Mouse (Mus musculus) stomach, embryonic 14.5 days (tissue): ENCODE results near the gene Thoc7. TPM values are rescaled to one million over a fixed set of nuclear protein-coding genes. Genes with fewer than 3 reads are reported as not detected.

Experiments
- ATAC-seq: fragments of 200-750 bp; cut with Nextera tagmentation; 2 replicates; pipeline ENCODE4 v1.8.0; 2017; ENCODE audit warnings: low read depth, moderate TSS enrichment; ENCODE audit not compliant: insufficient number of reproducible peaks, insufficient read depth, low FRiP score
- H3K27ac ChIP-seq: fragments of 300-500 bp; sonication (generic); 2 replicates; pipeline ENCODE4 v1.5.1; 2014; ENCODE audit warnings: mild to moderate bottlenecking, low read length, moderate library complexity, mixed read lengths
- H3K27me3 ChIP-seq: fragments of 300-500 bp; sonication (generic); 2 replicates; pipeline ENCODE4 v1.6.1; 2014; ENCODE audit warnings: low read length, control low read depth, mixed read lengths; ENCODE audit not compliant: control insufficient read depth, insufficient read depth
- H3K36me3 ChIP-seq: fragments of 300-500 bp; sonication (generic); 2 replicates; pipeline ENCODE4 v1.6.1; 2014; ENCODE audit warnings: mild to moderate bottlenecking, control low read depth, low read length, moderate library complexity, mixed read lengths; ENCODE audit not compliant: control insufficient read depth, insufficient read depth
- H3K4me1 ChIP-seq: fragments of 300-500 bp; sonication (generic); 2 replicates; pipeline ENCODE4 v1.6.1; 2014; ENCODE audit warnings: low read length, control low read depth, mixed read lengths; ENCODE audit not compliant: control insufficient read depth, insufficient read depth
- H3K4me2 ChIP-seq: fragments of 300-500 bp; sonication (generic); replicated peaks from 2 replicates; pipeline ENCODE4 v1.6.1; 2014; ENCODE audit warnings: low read depth, low read length, control low read depth
- H3K4me3 ChIP-seq: fragments of 300-500 bp; sonication (generic); 2 replicates; pipeline ENCODE4 v1.5.1; 2014; ENCODE audit warnings: low read depth, low read length, control low read depth
- H3K9ac ChIP-seq: fragments of 300-500 bp; sonication (generic); replicated peaks from 2 replicates; pipeline ENCODE4 v1.6.1; 2014; ENCODE audit warnings: low read depth, mild to moderate bottlenecking, control low read depth, low read length, moderate library complexity, mixed read lengths
- H3K9me3 ChIP-seq: fragments of 300-500 bp; sonication (generic); 2 replicates; pipeline ENCODE4 v1.6.1; 2016; ENCODE audit warnings: low read depth, low read length, control low read depth; ENCODE audit not compliant: control insufficient read depth
- WGBS: fragments of 180-500 bp; shearing (Covaris S2); extraction: QIAGEN DNeasy Blood & Tissue Kit; methylation state at CpG from one replicate; pipeline ENCODE4 v1.1.7; 2014; 5-methylcytosine and 5-hydroxymethylcytosine counted together
- polyA plus RNA-seq: library from polyadenylated mRNA; unstranded; fragments of >200 nt; fragmentation: Nextera tagmentation; extraction: Ambion mirVana; gene quantifications from 2 replicates; pipeline ENCODE4 v1.2.1, GENCODE M21; 2014

Gene Thoc7
- polyA plus RNA-seq: 193 and 195 TPM in 2 replicates

GRCm38 (mm10) chr14:13961401-13962112, at the start of gene Thoc7, which contains the start of gene Atxn7:
TSS of gene Thoc7 (minus strand) at chr14:13961852.
TSS of gene Atxn7 (plus strand) at chr14:13961440.
- peak; percentile 70 for ATAC-seq
- Histone ChIP-seq H3K9ac (peak within 1 kb of the TSS; percentile 99), H3K9me3 (no peaks in the 10 kb centered on the region), H3K4me2 (peak within 1 kb of the TSS; percentile 59), H3K4me3 (peak within 1 kb of the TSS; percentile 76), H3K27me3 (no peaks in the 10 kb centered on the region), H3K4me1 (peaks cover 9% of the 10 kb centered on the region), H3K27ac (peak within 1 kb of the TSS; percentile 93), H3K36me3 (no peaks in the 10 kb centered on the region)
- 3% methylated on average over 47 of the region's 56 CpGs for WGBS

GRCm38 (mm10) chr14:14009712-14010111, 48.1 kb upstream of the Thoc7 start:
- Histone ChIP-seq H3K36me3 (no peaks in the 10 kb centered on the region), H3K4me1 (peaks cover 7% of the 10 kb centered on the region; the same call in 1 of the 2 replicates), H3K27ac (no peak overlapping the region), H3K9ac (no peak overlapping the region), H3K27me3 (no peaks in the 10 kb centered on the region), H3K4me3 (no peak overlapping the region), H3K4me2 (no peak overlapping the region), H3K9me3 (no peaks in the 10 kb centered on the region)
- no peak for ATAC-seq
- 60% methylated on average over 6 of the region's 6 CpGs for WGBS

- Histone ChIP-seq H3K4me2 (no peak overlapping the region), H3K27me3 (no peaks in the 10 kb centered on the region), H3K9ac (no peak overlapping the region), H3K27ac (no peak overlapping the region), H3K36me3 (no peaks in the 10 kb centered on the region), H3K4me3 (no peak overlapping the region), H3K4me1 (no peaks in the 10 kb centered on the region), H3K9me3 (no peaks in the 10 kb centered on the region)
- WGBS: 94% methylated on average over 7 of the region's 7 CpGs
- ATAC-seq: no peak
These were observed 41.1 kb upstream of the Thoc7 start for GRCm38 (mm10) chr14:14002771-14003170.

GRCm38 (mm10) chr14:13995206-13996097, 33.8 kb upstream of the Thoc7 start:
- Histone ChIP-seq H3K4me3 (no peak overlapping the region), H3K27me3 (no peaks in the 10 kb centered on the region), H3K27ac (no peak overlapping the region), H3K9me3 (no peaks in the 10 kb centered on the region), H3K36me3 (no peaks in the 10 kb centered on the region), H3K4me1 (0 out of 2 replicates have a peak, but pooled peaks cover 3% of the 10 kb centered on the region), H3K4me2 (no peak overlapping the region), H3K9ac (no peak overlapping the region)
- ATAC-seq: 0 out of 2 replicates have a peak, but pooled peaks have one; percentile 49
- WGBS: 46% methylated on average over 9 of the region's 9 CpGs

- Histone ChIP-seq H3K9me3 (no peaks in the 10 kb centered on the region), H3K4me3 (no peak overlapping the region), H3K4me1 (0 out of 2 replicates have a peak, but pooled peaks cover 3% of the 10 kb centered on the region), H3K27ac (no peak overlapping the region), H3K4me2 (no peak overlapping the region), H3K27me3 (no peaks in the 10 kb centered on the region), H3K36me3 (no peaks in the 10 kb centered on the region), H3K9ac (no peak overlapping the region)
- no peak for ATAC-seq
- 82% methylated on average over 3 of the region's 3 CpGs for WGBS
These were observed 29.1 kb upstream of the Thoc7 start for GRCm38 (mm10) chr14:13990741-13991140.

GRCm38 (mm10) chr14:13988397-13988796, 26.7 kb upstream of the Thoc7 start:
- WGBS: 56% methylated on average over 2 of the region's 2 CpGs
- Histone ChIP-seq H3K27ac (no peak overlapping the region), H3K36me3 (no peaks in the 10 kb centered on the region), H3K9ac (no peak overlapping the region), H3K9me3 (no peaks in the 10 kb centered on the region), H3K4me2 (no peak overlapping the region), H3K4me1 (no peaks in the 10 kb centered on the region), H3K27me3 (no peaks in the 10 kb centered on the region), H3K4me3 (no peak overlapping the region)
- no peak for ATAC-seq

GRCm38 (mm10) chr14:13982174-13982573, 20.5 kb upstream of the Thoc7 start:
- no peak overlapping the region for H3K27ac ChIP-seq
- H3K4me1 ChIP-seq: no peaks in the 10 kb centered on the region
- no peak overlapping the region for H3K9ac ChIP-seq
- no peaks in the 10 kb centered on the region for H3K36me3 ChIP-seq
- no peaks in the 10 kb centered on the region for H3K27me3 ChIP-seq
- no peaks in the 10 kb centered on the region for H3K9me3 ChIP-seq
- WGBS: 64% methylated on average over 2 of the region's 2 CpGs
- no peak overlapping the region for H3K4me3 ChIP-seq
- H3K4me2 ChIP-seq: no peak overlapping the region
- ATAC-seq: no peak

- no peaks in the 10 kb centered on the region for H3K9me3 ChIP-seq
- H3K4me3 ChIP-seq: no peak overlapping the region
- 42% methylated on average over 2 of the region's 2 CpGs for WGBS
- H3K9ac ChIP-seq: no peak overlapping the region
- no peak for ATAC-seq
- no peak overlapping the region for H3K27ac ChIP-seq
- no peak overlapping the region for H3K4me2 ChIP-seq
- no peaks in the 10 kb centered on the region for H3K4me1 ChIP-seq
- H3K27me3 ChIP-seq: no peaks in the 10 kb centered on the region
- H3K36me3 ChIP-seq: no peaks in the 10 kb centered on the region
These were observed 19.6 kb upstream of the Thoc7 start for GRCm38 (mm10) chr14:13981286-13981685.
